Mouse (Mus musculus): ENCODE results near the gene Gtf2h2. TPM values are rescaled to one million over a fixed set of nuclear protein-coding genes. Genes with fewer than 3 reads are reported as not detected.

Gtf2h2 gene
- polyA plus RNA-seq (2015; fragmentation: Nextera tagmentation; extraction: Ambion mirVana) = 75.9 and 79.6 TPM in 2 replicates

DNA sequence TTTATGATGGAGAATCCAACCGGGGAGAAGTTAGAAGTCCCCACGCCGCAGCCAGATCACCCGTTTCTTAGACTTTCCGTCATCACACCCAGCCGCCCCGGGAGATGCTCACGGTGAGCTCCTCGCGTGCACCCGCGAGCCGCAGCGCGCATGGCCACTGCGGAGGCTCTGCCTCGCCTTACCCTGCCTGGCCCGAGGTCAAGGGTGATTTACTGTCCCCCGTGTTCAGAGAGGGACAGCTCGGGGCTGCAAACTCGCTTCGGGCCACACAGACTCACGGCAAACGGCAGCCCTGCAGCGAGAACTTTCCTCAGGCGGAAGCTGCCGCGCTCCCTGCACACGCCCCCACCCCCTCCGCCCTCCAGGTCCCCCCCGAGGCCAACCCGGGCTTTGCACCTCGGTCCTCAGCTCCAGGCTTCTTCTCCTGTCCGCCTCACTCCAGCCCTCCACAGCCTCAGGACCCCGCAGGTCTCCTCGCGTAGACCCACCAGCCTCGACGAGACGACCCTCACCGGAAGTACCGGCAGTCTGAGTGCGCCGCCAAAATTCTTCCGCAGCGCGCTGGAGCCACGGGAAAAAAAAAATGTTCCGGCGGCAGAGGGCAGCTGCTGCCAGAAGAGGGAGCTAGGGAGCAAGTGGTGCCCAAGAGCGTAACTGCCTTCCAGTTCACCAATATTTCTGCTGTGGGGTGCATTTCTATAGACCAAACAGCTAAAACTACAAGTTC is at the start of gene Gtf2h2:
Gene Gtf2h2, minus strand, starts transcription at position 519 of the 727 bp plus-strand sequence.
- Histone ChIP-seq H3K4me2 (replicated peaks) (peak within 1 kb of the TSS; percentile 75), H3K27ac (peak within 1 kb of the TSS; percentile 87), H3K4me3 (replicated peaks) (peak within 1 kb of the TSS; percentile 93), H3K9ac (replicated peaks) (peak within 1 kb of the TSS; percentile 90), H3K36me3 (peaks cover 20% of the 10 kb centered on the region), H3K4me1 (replicated peaks) (peaks cover 14% of the 10 kb centered on the region), H3K27me3 (no peaks in the 10 kb centered on the region), H3K9me3 (no peaks in the 10 kb centered on the region)
- peak; percentile 91 for ATAC-seq
- WGBS = under 1% methylated on average over 51 of the region's 51 CpGs

GRCm38 (mm10) chr13:100536149-100536548 is 43.8 kb upstream of the Gtf2h2 start:
- WGBS = 80% methylated on average over 3 of the region's 3 CpGs
- Histone ChIP-seq H3K4me2 (replicated peaks) (no peak overlapping the region), H3K4me3 (replicated peaks) (no peak overlapping the region), H3K27ac (no peak overlapping the region), H3K36me3 (no peaks in the 10 kb centered on the region), H3K4me1 (replicated peaks) (no peaks in the 10 kb centered on the region), H3K9me3 (no peaks in the 10 kb centered on the region), H3K9ac (replicated peaks) (no peak overlapping the region), H3K27me3 (no peaks in the 10 kb centered on the region)
- no peak for ATAC-seq

GRCm38 (mm10) chr13:100532788-100533365 is 40.5 kb upstream of the Gtf2h2 start:
- H3K9ac ChIP-seq (replicated peaks) = no peak overlapping the region
- H3K4me3 ChIP-seq (replicated peaks) = no peak overlapping the region
- H3K9me3 ChIP-seq = no peaks in the 10 kb centered on the region
- no peaks in the 10 kb centered on the region for H3K27me3 ChIP-seq
- H3K4me1 ChIP-seq (replicated peaks) = no peaks in the 10 kb centered on the region
- 77% methylated on average over 6 of the region's 6 CpGs for WGBS
- no peak overlapping the region for H3K27ac ChIP-seq
- ATAC-seq = no peak
- no peak overlapping the region for H3K4me2 ChIP-seq (replicated peaks)
- no peaks in the 10 kb centered on the region for H3K36me3 ChIP-seq

DNA sequence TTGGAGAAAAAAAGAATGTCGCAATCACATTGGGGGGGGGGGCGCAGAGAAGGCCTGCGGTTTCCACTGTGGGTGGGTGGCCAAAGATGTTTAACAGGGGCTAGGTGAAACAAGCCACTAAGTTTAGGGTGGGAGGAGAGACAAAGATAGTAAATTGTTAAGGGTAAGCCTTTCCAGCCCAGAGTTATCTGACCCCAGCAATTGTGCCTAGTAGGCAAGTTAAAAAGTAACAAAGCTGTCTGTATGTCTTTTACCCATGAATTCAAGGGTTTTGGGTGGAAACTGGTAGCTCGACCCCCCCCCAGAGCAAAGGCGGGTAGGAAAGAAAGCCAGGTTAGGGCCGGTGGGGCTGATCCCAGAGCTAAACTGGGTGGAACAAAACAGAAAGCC is 34.3 kb upstream of the Gtf2h2 start:
- H3K9me3 ChIP-seq = no peaks in the 10 kb centered on the region
- no peaks in the 10 kb centered on the region for H3K4me1 ChIP-seq (replicated peaks)
- WGBS = 77% methylated on average over 6 of the region's 6 CpGs
- H3K4me2 ChIP-seq (replicated peaks) = no peak overlapping the region
- H3K36me3 ChIP-seq = no peaks in the 10 kb centered on the region
- no peak overlapping the region for H3K27ac ChIP-seq
- no peak overlapping the region for H3K4me3 ChIP-seq (replicated peaks)
- no peak overlapping the region for H3K9ac ChIP-seq (replicated peaks)
- ATAC-seq = no peak
- H3K27me3 ChIP-seq = no peaks in the 10 kb centered on the region

- Histone ChIP-seq H3K9me3 (no peaks in the 10 kb centered on the region), H3K27me3 (no peaks in the 10 kb centered on the region), H3K4me2 (replicated peaks) (no peak overlapping the region), H3K4me3 (replicated peaks) (no peak overlapping the region), H3K9ac (replicated peaks) (no peak overlapping the region), H3K36me3 (no peaks in the 10 kb centered on the region), H3K27ac (no peak overlapping the region), H3K4me1 (replicated peaks) (no peaks in the 10 kb centered on the region)
- no peak for ATAC-seq
- 88% methylated on average over 6 of the region's 6 CpGs for WGBS
Measured at GRCm38 (mm10) chr13:100525935-100526648, 33.7 kb upstream of the Gtf2h2 start.

GRCm38 (mm10) chr13:100524896-100525295 is 32.5 kb upstream of the Gtf2h2 start:
- no peak for ATAC-seq
- H3K27ac ChIP-seq = no peak overlapping the region

GRCm38 (mm10) chr13:100523698-100524097 is 31.3 kb upstream of the Gtf2h2 start:
- no peaks in the 10 kb centered on the region for H3K36me3 ChIP-seq
- H3K27me3 ChIP-seq = no peaks in the 10 kb centered on the region
- 83% methylated on average over 2 of the region's 2 CpGs for WGBS
- H3K4me1 ChIP-seq (replicated peaks) = no peaks in the 10 kb centered on the region
- no peak overlapping the region for H3K27ac ChIP-seq
- H3K4me2 ChIP-seq (replicated peaks) = no peak overlapping the region
- H3K9ac ChIP-seq (replicated peaks) = no peak overlapping the region
- H3K9me3 ChIP-seq = no peaks in the 10 kb centered on the region
- H3K4me3 ChIP-seq (replicated peaks) = no peak overlapping the region
- no peak for ATAC-seq

More at GRCm38 (mm10) chr13:100524896-100525295, 32.5 kb upstream of the Gtf2h2 start:
- 92% methylated on average over 6 of the region's 6 CpGs for WGBS
- no peaks in the 10 kb centered on the region for H3K4me1 ChIP-seq (replicated peaks)
- H3K4me2 ChIP-seq (replicated peaks) = no peak overlapping the region
- no peaks in the 10 kb centered on the region for H3K9me3 ChIP-seq
- H3K9ac ChIP-seq (replicated peaks) = no peak overlapping the region
- H3K27me3 ChIP-seq = no peaks in the 10 kb centered on the region
- no peaks in the 10 kb centered on the region for H3K36me3 ChIP-seq
- no peak overlapping the region for H3K4me3 ChIP-seq (replicated peaks)

DNA sequence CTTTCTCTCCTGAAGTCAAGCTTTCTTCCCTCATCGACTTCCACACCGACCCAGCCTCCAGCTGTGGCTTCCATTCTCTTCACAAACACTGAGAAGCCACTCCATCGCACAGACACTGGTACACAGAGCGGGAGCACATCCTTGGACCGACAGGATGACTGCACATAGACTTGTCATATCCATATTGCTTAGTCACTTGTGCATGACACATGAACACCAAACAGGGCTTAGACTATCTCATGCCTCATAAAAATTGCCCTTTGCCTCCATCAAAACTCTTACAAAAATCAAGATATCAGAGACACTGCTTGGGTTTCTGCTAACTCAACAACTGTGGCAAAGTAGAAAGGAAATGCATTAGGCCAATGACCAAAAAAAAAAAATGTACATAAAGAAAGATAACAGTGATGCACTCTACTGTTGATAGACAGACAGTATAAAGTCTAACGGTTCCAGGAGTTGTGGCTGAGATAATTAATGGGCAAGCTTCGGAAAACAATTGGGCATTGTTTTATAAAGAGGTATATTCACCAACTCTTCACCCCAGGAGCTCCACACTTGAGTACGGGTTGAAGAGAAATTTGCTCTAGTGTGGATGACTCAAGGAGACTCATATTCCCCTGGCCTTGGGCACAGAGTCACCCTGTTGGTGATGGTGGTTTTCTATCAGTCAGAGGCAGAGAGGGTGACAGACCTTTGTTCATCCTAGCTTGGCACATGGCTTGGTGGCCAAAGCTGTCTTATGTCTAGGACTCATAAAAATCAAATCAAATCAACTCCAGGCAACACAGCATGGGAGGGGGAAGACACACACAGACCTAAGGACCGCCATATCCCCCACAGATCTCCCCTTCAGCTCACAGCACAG is 29.6 kb upstream of the Gtf2h2 start:
- 87% methylated on average over 9 of the region's 9 CpGs for WGBS
- no peaks in the 10 kb centered on the region for H3K36me3 ChIP-seq
- no peak overlapping the region for H3K4me2 ChIP-seq (replicated peaks)
- 0 out of 2 replicates have a peak, but pooled peaks have one; percentile 14 for ATAC-seq
- no peaks in the 10 kb centered on the region for H3K4me1 ChIP-seq (replicated peaks)
- no peaks in the 10 kb centered on the region for H3K27me3 ChIP-seq
- H3K9ac ChIP-seq (replicated peaks) = no peak overlapping the region
- H3K9me3 ChIP-seq = no peaks in the 10 kb centered on the region
- no peak overlapping the region for H3K4me3 ChIP-seq (replicated peaks)
- no peak overlapping the region for H3K27ac ChIP-seq

- H3K27me3 ChIP-seq = no peaks in the 10 kb centered on the region
- no peak overlapping the region for H3K4me3 ChIP-seq (replicated peaks)
- no peaks in the 10 kb centered on the region for H3K9me3 ChIP-seq
- H3K27ac ChIP-seq = no peak overlapping the region
- H3K36me3 ChIP-seq = no peaks in the 10 kb centered on the region
- H3K4me1 ChIP-seq (replicated peaks) = peaks cover 6% of the 10 kb centered on the region; the same call in 1 of the 2 replicates
- no peak overlapping the region for H3K4me2 ChIP-seq (replicated peaks)
- ATAC-seq = no peak
- no peak overlapping the region for H3K9ac ChIP-seq (replicated peaks)
- WGBS = 77% methylated on average over 2 of the region's 2 CpGs
Measured at GRCm38 (mm10) chr13:100519162-100519561, 26.8 kb upstream of the Gtf2h2 start.

GRCm38 (mm10) chr13:100518191-100518590 is 25.8 kb upstream of the Gtf2h2 start:
- WGBS = 87% methylated on average over 6 of the region's 6 CpGs

GRCm38 (mm10) chr13:100517652-100518153 is 25.3 kb upstream of the Gtf2h2 start:
- Histone ChIP-seq H3K27ac (no peak overlapping the region), H3K4me3 (replicated peaks) (no peak overlapping the region), H3K9me3 (no peaks in the 10 kb centered on the region), H3K4me1 (replicated peaks) (peaks cover 6% of the 10 kb centered on the region; the same call in 1 of the 2 replicates), H3K27me3 (no peaks in the 10 kb centered on the region), H3K4me2 (replicated peaks) (no peak overlapping the region), H3K9ac (replicated peaks) (no peak overlapping the region), H3K36me3 (no peaks in the 10 kb centered on the region)
- no peak for ATAC-seq
- 91% methylated on average over 6 of the region's 6 CpGs for WGBS

More at GRCm38 (mm10) chr13:100518191-100518590, 25.8 kb upstream of the Gtf2h2 start:
- Histone ChIP-seq H3K4me1 (replicated peaks) (peaks cover 6% of the 10 kb centered on the region; the same call in 1 of the 2 replicates), H3K27ac (no peak overlapping the region), H3K4me2 (replicated peaks) (no peak overlapping the region), H3K4me3 (replicated peaks) (no peak overlapping the region), H3K36me3 (no peaks in the 10 kb centered on the region), H3K27me3 (no peaks in the 10 kb centered on the region), H3K9ac (replicated peaks) (no peak overlapping the region), H3K9me3 (no peaks in the 10 kb centered on the region)
- ATAC-seq = no peak
